Mouse (Mus musculus) cerebellum, adult 11-12 months (tissue): Measurements from ENCODE around the gene Daam2.

ENCODE experiments used
- DNase-seq: peaks from one replicate; pipeline ENCODE4 v3.0.0; 2022

Daam2 gene

DNA sequence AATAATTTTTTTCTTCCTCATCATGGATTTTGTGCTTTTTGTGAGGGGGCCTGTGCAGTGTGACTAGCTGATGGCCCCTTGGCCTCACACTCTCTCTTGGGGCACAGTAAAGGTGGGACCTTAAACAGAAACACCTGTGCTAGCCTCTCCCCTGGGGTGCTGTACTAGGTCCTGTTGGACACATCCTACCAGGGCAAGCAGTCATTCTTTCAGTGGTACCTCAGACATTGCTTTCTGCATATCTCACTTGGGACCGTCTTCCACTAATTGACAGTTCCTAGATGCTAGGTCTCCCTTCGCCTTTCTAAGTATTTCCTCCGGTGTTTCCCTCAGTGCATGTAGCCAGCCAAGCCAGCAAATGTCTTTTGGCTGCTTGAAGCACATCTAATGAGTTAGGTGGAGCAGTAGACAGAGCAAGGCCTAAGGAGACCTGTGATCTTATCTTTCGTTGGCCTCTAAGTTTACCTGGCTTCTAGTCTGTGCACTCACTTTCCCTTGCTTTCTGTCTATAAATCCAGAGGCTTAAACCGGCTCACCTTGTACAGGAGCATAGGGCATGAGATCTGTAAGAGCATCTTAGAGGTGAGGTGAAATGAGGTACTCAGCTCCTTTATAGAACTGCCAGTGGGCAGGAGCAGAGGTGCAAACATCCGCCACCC lies 134.5 kb downstream of the Daam2 start:
- DNase-seq, result no peak

DNA sequence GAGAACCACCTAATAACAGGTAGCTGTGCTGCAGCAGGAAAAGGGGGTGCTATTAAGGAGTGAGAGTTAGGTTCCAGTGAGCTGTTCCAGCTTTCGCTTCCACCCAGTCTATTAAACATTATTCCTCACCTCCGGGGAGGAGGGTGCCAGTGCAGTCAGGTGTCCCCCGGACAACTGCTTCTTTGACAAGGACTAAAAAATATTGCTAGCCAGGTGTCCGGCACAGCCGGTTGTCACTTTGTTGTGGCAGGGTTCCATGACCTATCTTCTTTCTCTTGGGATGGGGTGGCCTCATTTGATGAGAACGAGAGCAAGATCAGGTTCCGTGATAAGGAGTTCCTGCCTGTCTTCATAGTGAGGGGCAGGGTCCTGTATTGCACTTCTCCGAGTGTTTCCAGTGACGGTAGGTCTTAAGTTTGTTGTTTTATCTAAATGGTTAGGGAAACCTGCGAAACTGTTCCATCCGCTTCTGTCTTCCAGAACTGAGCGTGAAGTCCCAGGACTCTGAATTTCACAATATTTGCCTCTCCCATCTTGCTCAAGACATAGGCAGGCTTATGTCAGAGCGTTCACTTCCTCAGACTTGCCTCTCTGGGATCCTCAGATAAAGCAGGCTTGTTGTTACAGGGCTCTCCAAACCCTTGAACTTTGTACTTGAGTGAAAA lies 135.3 kb downstream of the Daam2 start:
- DNase-seq, result peak; percentile 69

DNA sequence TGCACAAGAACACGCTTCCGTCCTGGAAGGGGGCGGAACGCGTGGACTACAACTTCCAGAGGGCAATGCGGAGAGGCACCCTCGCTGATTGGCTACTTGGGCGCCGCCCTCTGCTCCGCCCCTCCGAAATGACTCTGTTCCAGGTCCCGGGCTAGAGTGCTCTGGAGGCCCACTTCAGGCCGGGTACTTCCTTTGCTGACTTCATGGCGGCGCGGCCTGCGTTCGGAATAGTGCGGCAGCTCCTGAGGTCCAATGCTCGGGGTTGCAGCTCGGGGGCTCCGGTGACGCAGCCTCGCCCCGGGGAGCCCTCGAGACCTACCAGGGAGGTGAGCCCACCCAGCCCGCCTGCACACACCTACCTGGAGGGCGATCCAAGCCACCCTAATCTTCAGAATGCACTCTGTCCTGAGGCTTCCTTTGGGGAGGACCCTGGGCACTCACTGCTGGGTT lies 135.9 kb downstream of the Daam2 start, which contains the start of gene Mocs1:
TSS of gene Mocs1 (plus strand) at position 124 of the 450 bp plus-strand sequence.
- peak; percentile 92 for DNase-seq

DNA sequence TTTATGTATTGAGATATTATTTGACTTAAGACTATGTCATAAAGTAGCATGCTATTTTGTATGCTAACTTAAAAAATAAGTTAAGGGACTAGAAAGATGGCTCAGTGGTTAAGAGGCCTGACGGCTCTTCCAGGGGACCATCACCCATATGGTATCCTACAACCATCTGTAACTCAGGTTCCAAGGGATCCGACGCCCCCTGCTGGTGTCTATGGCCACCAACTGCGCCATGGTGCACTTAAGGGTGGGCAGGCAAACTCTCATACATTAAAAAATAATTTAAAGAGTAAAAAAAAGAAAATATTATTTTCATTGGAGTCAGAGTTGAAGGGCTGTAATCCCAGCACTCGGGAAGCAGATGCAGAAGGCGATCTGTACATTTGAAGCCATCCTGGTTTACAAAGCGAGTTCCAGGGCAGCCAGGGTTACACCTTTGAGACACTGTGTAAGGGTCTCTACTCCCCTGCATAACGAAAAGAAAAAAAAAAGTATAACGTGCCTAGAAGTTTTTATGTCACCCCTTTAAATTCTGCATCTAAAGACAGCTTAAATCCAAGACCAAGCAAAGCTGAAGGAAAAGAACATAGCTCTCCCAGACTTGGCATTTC lies 136.4 kb downstream of the Daam2 start:
- DNase-seq, result peak; percentile 59

DNA sequence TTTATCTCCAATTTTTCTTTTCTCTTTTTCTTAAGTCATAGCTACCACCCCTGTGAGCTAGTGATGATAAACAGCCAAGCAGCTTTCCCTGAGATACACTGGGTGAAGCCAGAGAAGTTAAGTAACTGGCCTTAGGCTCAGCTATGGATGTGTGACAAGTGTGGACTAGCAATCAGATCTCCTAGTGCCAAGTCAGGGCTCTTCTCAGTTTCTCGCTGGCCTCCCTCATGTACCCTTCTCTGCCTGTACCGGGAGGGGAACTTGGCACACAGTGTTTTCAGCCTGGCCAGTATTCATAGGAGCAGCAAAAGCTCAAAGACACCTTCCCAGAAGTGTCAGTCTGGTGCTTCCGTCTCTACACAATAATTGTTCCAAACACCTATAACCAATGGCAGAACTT lies 140.3 kb downstream of the Daam2 start:
- no peak for DNase-seq

DNA sequence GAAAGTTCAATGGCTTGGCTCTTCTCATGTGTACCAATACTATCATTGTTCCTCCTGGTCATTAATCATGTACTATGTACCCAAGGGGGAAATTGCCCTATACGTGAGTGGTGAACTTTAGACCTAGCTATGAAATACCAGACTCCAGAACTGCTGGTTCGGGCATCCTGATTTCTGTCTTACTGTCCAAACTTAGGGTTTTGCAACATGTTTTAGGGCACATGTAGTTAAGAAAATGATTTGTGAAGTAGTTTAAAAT lies 141.1 kb downstream of the Daam2 start:
- no peak for DNase-seq

DNA sequence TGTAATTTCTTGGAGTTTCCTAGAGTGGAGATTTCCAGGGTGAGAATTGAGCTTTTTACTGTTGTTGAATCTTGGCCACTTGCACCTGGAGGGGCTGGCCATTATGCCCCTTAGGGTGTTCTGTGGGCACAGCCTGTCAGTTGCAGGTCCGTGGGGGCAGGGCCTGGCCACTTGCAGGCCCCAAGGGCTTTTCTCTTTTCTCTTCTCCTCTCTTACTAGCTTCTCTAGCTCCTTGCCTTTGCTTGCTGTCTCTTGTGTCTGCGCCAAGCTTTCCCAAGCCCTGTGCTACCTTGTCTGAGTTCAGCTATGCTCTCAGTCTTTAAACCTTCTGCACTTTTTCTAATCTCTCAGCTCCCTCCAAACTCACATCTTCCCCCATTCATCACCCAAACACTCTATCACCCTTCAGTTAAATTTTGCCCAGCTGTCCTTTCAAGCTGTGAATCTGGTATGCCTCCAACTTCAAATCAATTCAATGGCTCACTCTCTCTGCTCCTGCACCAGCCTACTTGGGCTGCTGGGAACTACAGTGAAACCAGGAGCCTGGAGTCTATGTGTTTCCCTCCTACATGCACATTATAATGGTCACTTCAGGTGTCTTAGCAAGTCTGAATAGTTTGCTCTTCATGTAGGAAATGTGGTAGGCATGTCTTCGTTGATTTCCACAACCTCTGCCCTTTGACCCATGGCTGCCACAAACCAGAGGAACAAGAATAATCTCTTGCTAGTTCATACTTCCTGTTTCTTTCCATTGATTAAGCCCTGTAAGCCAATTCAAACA lies 141.7 kb downstream of the Daam2 start:
- DNase-seq, result no peak

DNA sequence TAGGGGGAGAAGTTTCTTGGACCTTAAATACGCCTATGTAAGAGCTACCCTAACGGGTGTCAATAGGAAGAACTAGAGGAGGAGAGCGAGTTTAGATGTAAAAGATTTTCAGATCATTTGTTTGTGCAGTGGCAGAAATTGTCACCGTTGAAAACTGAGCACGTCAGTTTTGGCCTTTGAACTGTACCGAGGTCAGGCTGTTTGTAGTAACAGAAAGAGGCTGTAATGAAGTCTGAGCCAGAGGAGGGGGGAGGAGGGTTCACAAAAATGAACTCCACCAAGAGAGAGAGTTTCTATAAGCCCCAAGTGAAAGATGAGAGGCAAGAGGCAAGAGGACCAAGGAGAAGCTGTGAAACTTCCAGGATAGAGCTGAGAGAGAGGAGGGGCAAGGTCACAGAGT lies 144.3 kb downstream of the Daam2 start:
- DNase-seq, result no peak

DNA sequence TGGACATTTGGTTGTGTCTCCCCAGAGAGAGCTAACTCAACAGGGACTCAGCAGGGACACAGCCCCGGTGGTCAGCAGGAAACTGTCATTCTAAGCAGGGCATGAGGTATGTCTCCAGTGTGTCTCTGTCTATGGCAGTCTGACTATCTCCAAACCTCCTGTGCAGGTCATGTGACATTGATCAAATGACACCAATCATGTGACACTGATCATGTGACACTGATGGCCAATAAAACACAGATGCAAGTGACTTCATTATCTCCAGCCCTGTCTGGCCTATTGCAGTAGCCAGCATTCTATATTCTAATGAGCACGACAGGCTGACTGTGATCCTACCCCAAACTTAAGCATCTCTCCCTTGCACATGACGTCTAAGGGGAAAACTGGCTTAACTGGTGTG lies 147.9 kb downstream of the Daam2 start:
- no peak for DNase-seq

DNA sequence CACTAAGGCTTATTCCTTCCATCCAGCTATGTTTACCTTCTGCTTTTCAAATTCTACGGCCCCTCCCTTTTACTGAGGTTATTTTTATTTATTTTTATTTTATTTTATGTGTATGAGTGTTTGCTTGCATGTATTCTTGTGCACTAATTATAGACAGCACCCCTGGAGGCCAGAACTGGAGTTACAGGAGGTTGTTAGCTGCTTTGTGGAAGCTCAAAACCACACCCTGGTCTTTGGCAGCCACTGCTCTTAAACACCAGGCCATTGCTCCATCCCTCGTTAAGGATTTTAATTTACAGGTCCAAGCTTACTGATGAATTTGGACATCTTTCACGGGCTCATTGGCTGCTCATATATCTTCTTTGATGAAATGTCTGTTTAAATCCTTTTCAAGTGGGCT lies 150.6 kb downstream of the Daam2 start:
- no peak for DNase-seq

DNA sequence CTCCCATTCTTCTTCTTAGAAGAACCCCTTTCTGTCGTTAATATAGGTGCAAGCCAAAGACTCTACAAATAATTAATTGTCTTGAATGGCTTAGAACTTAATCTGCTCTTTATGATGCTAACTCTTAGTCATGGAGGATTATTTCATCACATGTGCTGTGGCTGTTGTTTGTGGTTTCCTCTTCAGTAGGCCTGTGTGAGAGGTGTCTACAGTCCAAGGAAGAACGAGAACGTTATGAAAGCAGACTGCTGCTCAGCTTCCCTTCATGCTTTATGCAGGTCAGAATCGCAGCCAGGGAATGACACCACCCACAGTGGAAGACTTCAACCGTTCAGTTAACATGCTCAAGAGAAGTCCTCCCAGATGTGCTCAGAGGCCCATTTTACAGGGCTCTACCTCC lies 151.2 kb downstream of the Daam2 start:
- no peak for DNase-seq
